In the genomic region with DNA sequence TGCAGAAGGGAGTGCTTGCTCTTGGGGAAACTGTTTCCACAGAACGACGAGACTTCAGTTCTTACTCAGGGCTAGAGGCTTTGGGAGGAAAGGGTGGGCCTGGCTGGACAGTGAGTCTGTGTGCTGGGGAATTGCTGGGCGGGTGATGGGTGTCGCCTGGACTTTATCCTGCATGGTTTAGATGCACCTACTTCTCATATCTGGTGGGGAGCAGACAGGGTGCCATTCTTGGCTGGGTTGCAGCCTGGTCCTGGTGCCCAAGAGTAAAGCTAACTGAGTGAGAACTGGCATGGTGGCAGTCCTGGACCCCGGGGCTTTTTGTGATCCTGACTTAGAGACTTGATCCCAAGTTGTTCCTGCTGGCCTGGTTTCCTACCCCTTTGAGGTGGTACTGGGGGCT, we compare ENCODE assay signal across 10 mouse cellular contexts. TPM values are rescaled to one million over a fixed set of nuclear protein-coding genes. Genes with fewer than 3 reads are reported as not detected.
DNase-seq lines count a peak whose midpoint lies in the region; ATAC-seq lines count a peak whose summit lies in the region.
"Had no signal": no experiment of that assay in that cellular context is flagged by ENCODE, and none has a peak within 500 bp of the region (broad histone marks: within the 10 kb centered on the region; RNA-seq: fewer than 3 reads in every experiment).

No protein-coding gene starts in this region.

- no peak overlapping the region; the same call in 1 of the 2 replicates for H3K4me3 ChIP-seq in lung, embryonic 15.5 days
- peak overlapping the region; percentile 74 for H3K4me3 ChIP-seq in erythroblast, embryonic 14.5 days (replicated peaks)

- peak overlapping the region; percentile 79; the same call in 1 of the 2 replicates for H3K9ac ChIP-seq in lung, embryonic 15.5 days

- H3K27ac ChIP-seq in lung, embryonic 15.5 days = peak overlapping the region; percentile 63; the same call in 1 of the 2 replicates

- DNase-seq in lung, adult 18-20 months = no peak
- DNase-seq in liver = peak; percentile 85
- peak; percentile 71 to 82 for DNase-seq in spleen, postnatal 10 days (ENCODE audit: low spot score in 2 of 2)
- no peak for DNase-seq in cerebellum, adult 9-10 months
- no peak for DNase-seq in adrenal gland, adult 18-20 months (ENCODE audit: low spot score in 2 of 2)
- DNase-seq: gastrocnemius, postnatal 36 days had no signal

- ATAC-seq in lung, embryonic 15.5 days (ENCODE audit: borderline replicate concordance, extremely low read depth, low FRiP score, low TSS enrichment) = no peak
- no peak for ATAC-seq in cerebellum, adult (ENCODE audit: insufficient number of reproducible peaks, low FRiP score, low TSS enrichment)

- no peaks in the 10 kb centered on the region for H3K27me3 ChIP-seq in lung, embryonic 15.5 days
- no peaks in the 10 kb centered on the region for H3K27me3 ChIP-seq in erythroblast, embryonic 14.5 days (ENCODE audit: control insufficient read depth)

- WGBS in lung, embryonic 15.5 days = 65% methylated on average over 5 of the region's 5 CpGs

- H3K4me1 ChIP-seq in lung, embryonic 15.5 days = peaks cover 43% of the 10 kb centered on the region
- H3K4me1 ChIP-seq in erythroblast, embryonic 14.5 days (ENCODE audit: control insufficient read depth) = peaks cover 91% of the 10 kb centered on the region

- peak overlapping the region; percentile 99; the same call in 1 of the 2 replicates for H3K4me2 ChIP-seq in lung, embryonic 15.5 days

- no peaks in the 10 kb centered on the region for H3K9me3 ChIP-seq in lung, embryonic 15.5 days
- H3K9me3 ChIP-seq in erythroblast, embryonic 14.5 days (ENCODE audit: control insufficient read depth, low read length) = no peaks in the 10 kb centered on the region

- H3K36me3 ChIP-seq in lung, embryonic 15.5 days = peaks cover 18% of the 10 kb centered on the region
- peaks cover 78% of the 10 kb centered on the region for H3K36me3 ChIP-seq in erythroblast, embryonic 14.5 days (ENCODE audit: control insufficient read depth)

RNA-seq across cellular contexts. Expression of a gene that starts 1.8 kb away (rescaled TPM):
- polyA plus RNA-seq in lung, embryonic 15.5 days (2015; fragmentation: Nextera tagmentation; extraction: Ambion mirVana) = 39.1 and 40.8 TPM in 2 replicates
- polyA plus RNA-seq in erythroblast, embryonic 14.5 days (2012) = 56.0 and 60.5 TPM in 2 replicates
- 10 to 100 TPM; 24.0 to 28.3 TPM for total RNA-seq in adrenal gland, adult 18-20 months (2021)

RNA-seq across cellular contexts. Expression of a gene that starts 1.9 kb away (rescaled TPM):
- 254 and 281 TPM in 2 replicates for polyA plus RNA-seq in lung, embryonic 15.5 days (2015; fragmentation: Nextera tagmentation; extraction: Ambion mirVana)
- 17.4 and 20.7 TPM in 2 replicates for polyA plus RNA-seq in erythroblast, embryonic 14.5 days (2012)
- 10 to 100 TPM; 22.9 to 34.3 TPM for total RNA-seq in adrenal gland, adult 18-20 months (2021)

RNA-seq across cellular contexts. Expression of a gene that starts 13.1 kb away (rescaled TPM):
- polyA plus RNA-seq in lung, embryonic 15.5 days (2015; fragmentation: Nextera tagmentation; extraction: Ambion mirVana) = 0.05 and 0.31 TPM in 2 replicates
- not detected in 2 replicates for polyA plus RNA-seq in erythroblast, embryonic 14.5 days (2012)
- 1 to 10 TPM; 4.1 to 6.3 TPM for total RNA-seq in adrenal gland, adult 18-20 months (2021)

RNA-seq across cellular contexts. Expression of a gene that starts 14.7 kb away (rescaled TPM):
- polyA plus RNA-seq in lung, embryonic 15.5 days (2015; fragmentation: Nextera tagmentation; extraction: Ambion mirVana) = not detected in 2 replicates
- polyA plus RNA-seq in erythroblast, embryonic 14.5 days (2012) = 0.02 and 0.03 TPM in 2 replicates
- under 1 TPM; 0.10 to 0.13 TPM for total RNA-seq in adrenal gland, adult 18-20 months (2021)
- total RNA-seq: ES-E14; gastrocnemius, postnatal 36 days had no signal

RNA-seq across cellular contexts. Expression of a gene that starts 30.5 kb away (rescaled TPM):
- 1,965 and 1,985 TPM in 2 replicates for polyA plus RNA-seq in lung, embryonic 15.5 days (2015; fragmentation: Nextera tagmentation; extraction: Ambion mirVana)
- 1,446 and 1,486 TPM in 2 replicates for polyA plus RNA-seq in erythroblast, embryonic 14.5 days (2012)
- total RNA-seq in adrenal gland, adult 18-20 months (2021) = 100 to 1,000 TPM; 903 to 981 TPM

Comparison
In these comparisons a context has a peak if more than half of its experiments do, and no peak if none do; other contexts are left out.
1. DNase-seq: peak in liver (single experiment) and spleen, postnatal 10 days (2 of 2); none in lung, adult 18-20 months (0 of 2), cerebellum, adult 9-10 months (single experiment) and adrenal gland, adult 18-20 months (0 of 2).
2. RNA of a gene that starts 1.9 kb away (polyA plus RNA-seq): 254 to 281 TPM in lung, embryonic 15.5 days; 17.4 to 20.7 TPM in erythroblast, embryonic 14.5 days; every median in the first group is over 10 times any median in the second.